Mouse (Mus musculus) cerebellum, adult 9-10 months (tissue): ENCODE results near the gene Rab1a.
A peak's percentile ranks its signal among the peaks of the same experiment; 100 is the strongest.

Experiments
- DNase-seq: peaks from one replicate; pipeline ENCODE4 v3.0.0; 2022

Rab1a gene

DNA sequence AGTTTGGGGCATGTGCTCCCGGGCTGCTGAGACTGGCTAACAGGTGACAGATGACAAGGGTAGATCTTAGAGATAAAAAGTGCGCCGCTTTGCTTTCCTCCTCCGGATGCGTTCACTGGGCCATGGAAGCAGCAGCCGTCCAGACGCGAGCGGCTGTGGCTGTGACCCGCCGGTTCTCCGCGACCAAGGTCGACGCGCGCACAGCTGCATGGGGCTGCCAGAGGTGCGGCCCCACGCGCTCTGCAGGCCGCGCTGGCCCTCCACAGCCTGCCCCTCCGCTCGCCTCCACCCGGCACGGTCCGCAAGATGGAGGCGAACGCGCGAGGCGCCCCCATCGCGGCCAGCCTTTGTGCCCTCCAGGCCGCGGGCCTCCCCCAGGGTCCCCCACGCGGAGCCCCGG is 47.6 kb downstream of the Rab1a start:
- DNase-seq = no peak

GRCm38 (mm10) chr11:20249296-20250110 is 48.3 kb downstream of the Rab1a start, which contains the start of gene Cep68:
Cep68 (minus strand) TSS chr11:20249429.
- DNase-seq = peak; percentile 97

- no peak for DNase-seq
These were observed 49.4 kb downstream of the Rab1a start for GRCm38 (mm10) chr11:20250476-20251178.

- no peak for DNase-seq
These were observed 51.9 kb downstream of the Rab1a start for GRCm38 (mm10) chr11:20253088-20253487.

- no peak for DNase-seq
These were observed 53.6 kb downstream of the Rab1a start for GRCm38 (mm10) chr11:20254791-20255190.

- DNase-seq = peak; percentile 53
These were observed 61.6 kb downstream of the Rab1a start for GRCm38 (mm10) chr11:20262628-20263380.

DNA sequence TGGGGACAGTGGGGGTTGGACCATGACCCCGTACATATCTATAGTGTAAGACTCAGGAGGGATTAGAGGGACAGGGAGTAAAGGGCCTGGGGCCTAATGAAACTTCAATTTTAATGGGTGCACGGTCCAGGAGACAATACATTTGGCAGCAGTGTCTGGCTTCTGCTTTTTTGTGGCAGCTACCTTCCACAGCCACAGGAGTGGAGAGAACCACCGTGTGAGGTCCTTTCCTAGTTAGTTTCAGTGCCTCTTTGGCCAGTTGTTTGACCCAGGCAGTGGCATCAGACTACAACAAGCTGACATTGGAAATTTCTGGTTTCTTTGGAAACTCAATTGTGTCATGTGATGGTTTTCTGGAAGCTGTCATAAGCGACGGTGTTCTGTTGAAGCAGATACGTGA is 68.7 kb downstream of the Rab1a start:
- no peak for DNase-seq

DNA sequence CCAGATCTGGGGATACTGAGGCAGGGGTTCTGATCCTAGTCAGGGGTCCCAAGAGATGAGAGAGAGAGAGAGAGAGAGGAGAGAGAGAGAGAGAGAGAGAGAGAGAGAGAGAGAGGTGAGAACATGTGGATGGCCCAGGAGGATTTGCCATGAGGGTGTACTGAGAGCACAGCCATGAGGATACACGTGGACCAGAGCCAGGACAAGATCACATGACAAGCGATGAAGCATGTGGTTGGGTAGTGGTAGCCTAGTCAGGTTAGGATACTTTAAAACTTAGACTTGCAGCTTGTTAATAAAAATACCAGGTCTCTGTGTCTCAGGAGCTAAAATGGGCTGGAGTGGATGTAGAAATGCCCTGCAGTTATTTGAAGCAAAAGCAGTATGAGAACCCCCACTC is 74.7 kb downstream of the Rab1a start:
- DNase-seq = no peak
